ENCODE assay signal across 38 mouse cellular contexts in genomic region chr3:108966051-108966450, GRCm38 (mm10). TPM values are rescaled to one million over a fixed set of nuclear protein-coding genes. Genes with fewer than 3 reads are reported as not detected.
"Had no signal": no experiment of that assay in that cellular context is flagged by ENCODE, and none has a peak within 500 bp of the region (broad histone marks: within the 10 kb centered on the region; RNA-seq: fewer than 3 reads in every experiment).

No protein-coding gene starts in this region.

- DNase-seq: gastrocnemius, adult 2 months; gastrocnemius, postnatal 10 days; gastrocnemius, postnatal 25 days; heart, adult 18-20 months; heart, postnatal 14 days; heart, postnatal 36 days; kidney, adult 11 months; kidney, adult 2 months; kidney, adult 9 months; kidney, postnatal 14 days; kidney, postnatal 36 days; layer of hippocampus, postnatal 36 days; liver; liver, embryonic 13.5 days had no signal

- H3K4me3 ChIP-seq: gastrocnemius, adult 2 months; heart, embryonic 13.5 days; heart, embryonic 15.5 days; hindbrain, embryonic 13.5 days; hindbrain, embryonic 15.5 days; kidney, embryonic 15.5 days; limb, embryonic 10.5 days; limb, embryonic 12.5 days; liver, embryonic 13.5 days had no signal

- H3K27me3 ChIP-seq: heart, embryonic 13.5 days; heart, embryonic 15.5 days; hindbrain, embryonic 13.5 days; hindbrain, embryonic 15.5 days; kidney, embryonic 15.5 days; limb, embryonic 12.5 days; liver, embryonic 13.5 days had no signal

- ATAC-seq: hindbrain, postnatal 0 days; intestine, embryonic 16.5 days had no signal

- H3K9me3 ChIP-seq: heart, embryonic 13.5 days; heart, embryonic 15.5 days; hindbrain, embryonic 13.5 days; hindbrain, embryonic 15.5 days; kidney, embryonic 15.5 days; limb, embryonic 10.5 days; limb, embryonic 12.5 days; liver, embryonic 13.5 days had no signal

- H3K27ac ChIP-seq: gastrocnemius, adult 2 months; heart, embryonic 13.5 days; heart, embryonic 15.5 days; hindbrain, embryonic 13.5 days; hindbrain, embryonic 15.5 days; hindbrain, postnatal 0 days; kidney, embryonic 15.5 days; kidney, postnatal 0 days; limb, embryonic 10.5 days; limb, embryonic 12.5 days; liver, embryonic 13.5 days had no signal

- H3K36me3 ChIP-seq: heart, embryonic 15.5 days; kidney, embryonic 15.5 days; liver, embryonic 13.5 days had no signal

RNA-seq across cellular contexts. Expression of gene Gm9857, which starts 25.8 kb away (rescaled TPM):
- total RNA-seq: gastrocnemius, adult 2 months; gastrocnemius, postnatal 10 days; gastrocnemius, postnatal 25 days; gastrocnemius, postnatal 4 days; heart, adult 18-20 months; heart, adult 8-10 months; heart, postnatal 14 days; heart, postnatal 36 days; hematopoietic stem cell, adult 5-6 weeks; hindbrain, postnatal 0 days; layer of hippocampus, adult 18-20 months; layer of hippocampus, adult 8-10 months; layer of hippocampus, postnatal 10 days; layer of hippocampus, postnatal 36 days; left cerebral cortex, adult 18-20 months; left cerebral cortex, postnatal 14 days; left cerebral cortex, postnatal 36 days had no signal
- polyA plus RNA-seq: heart, embryonic 11.5 days; heart, embryonic 13.5 days; heart, embryonic 15.5 days; heart, postnatal 0 days; hindbrain, embryonic 13.5 days; hindbrain, embryonic 15.5 days; intestine, embryonic 14.5 days; intestine, embryonic 16.5 days; kidney, embryonic 15.5 days; kidney, postnatal 0 days; large intestine, adult 2 months; limb, embryonic 10.5 days; limb, embryonic 12.5 days; liver, embryonic 11.5 days; liver, embryonic 13.5 days had no signal

RNA-seq across cellular contexts. Expression of gene Henmt1, which starts 26.4 kb away (rescaled TPM):
- total RNA-seq: gastrocnemius, adult 2 months; gastrocnemius, postnatal 10 days; gastrocnemius, postnatal 25 days; gastrocnemius, postnatal 4 days; heart, adult 18-20 months; heart, adult 8-10 months; heart, postnatal 14 days; heart, postnatal 36 days had no signal
- polyA plus RNA-seq: heart, embryonic 13.5 days; heart, embryonic 15.5 days; heart, postnatal 0 days; large intestine, adult 2 months had no signal
